Mouse (Mus musculus): ENCODE measurements around the gene Atp6v0c. TPM values are rescaled to one million over a fixed set of nuclear protein-coding genes. Genes with fewer than 3 reads are reported as not detected.

The Atp6v0c gene
- polyA plus RNA-seq, 1 experiment from 2014 or later, result 620 TPM

DNA sequence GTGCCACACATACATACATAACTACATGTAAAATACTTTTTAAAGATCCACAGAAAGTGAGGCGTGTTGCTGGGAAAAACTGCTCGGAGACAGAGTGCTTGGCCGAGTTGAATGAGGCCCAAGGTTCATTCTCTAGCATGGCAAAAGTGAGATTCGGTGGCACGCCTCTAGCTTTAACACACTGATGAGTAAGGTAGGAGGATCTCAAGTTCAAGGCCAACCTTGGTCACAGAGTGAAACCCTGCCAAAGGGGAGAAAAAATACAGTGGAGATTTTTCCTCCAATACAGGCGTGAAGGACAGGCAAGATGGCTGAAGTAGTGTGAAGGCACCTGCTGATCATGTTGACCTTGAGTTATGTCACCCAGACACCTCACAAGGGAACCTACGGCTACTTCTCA is 20.1 kb downstream of the Atp6v0c start:
- Histone ChIP-seq H3K4me1 (ENCODE audit: insufficient read depth, low read depth, low read length) (peaks cover 6% of the 10 kb centered on the region; the same call in 1 of the 2 replicates), H3K9ac (replicated peaks; ENCODE audit: low read depth) (no peak overlapping the region), H3K4me3 (ENCODE audit: low read depth, low read length) (no peak overlapping the region), H3K27ac (ENCODE audit: low read length) (no peak overlapping the region), H3K9me3 (ENCODE audit: low read length) (no peaks in the 10 kb centered on the region), H3K27me3 (replicated peaks; ENCODE audit: insufficient read depth, low read length) (no peaks in the 10 kb centered on the region), H3K36me3 (ENCODE audit: insufficient read depth, low read length) (no peaks in the 10 kb centered on the region), H3K4me2 (replicated peaks; ENCODE audit: low read depth, low read length) (no peak overlapping the region)
- 81% methylated on average over 7 of the region's 7 CpGs for WGBS
- DNase-seq (ENCODE audit: low spot score) (no peak), ATAC-seq (no peak)
- no peak for TF ChIP-seq CTCF (IDR thresholded peaks at IDR 0.05)
- no peak for TF ChIP-seq EP300 (IDR thresholded peaks at IDR 0.05)

DNA sequence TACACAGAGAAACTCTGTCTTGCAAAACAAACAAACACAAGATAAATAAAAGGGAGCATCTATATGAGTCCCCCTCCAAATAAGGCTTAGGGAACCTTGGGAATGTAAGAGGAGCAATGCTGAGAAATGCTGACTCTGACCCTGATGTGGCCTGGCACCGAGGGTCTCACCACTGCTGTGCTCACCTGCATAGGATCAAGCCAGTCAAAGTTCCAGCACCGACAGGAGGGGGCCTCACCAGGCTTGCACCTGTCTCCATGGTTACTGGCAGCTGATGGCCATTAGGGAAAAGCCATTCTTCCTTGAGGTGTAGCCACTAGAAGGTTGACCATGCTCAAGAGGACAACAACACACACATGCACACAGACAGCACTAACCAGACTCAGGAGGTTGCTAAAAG is 26.6 kb downstream of the Atp6v0c start:
- WGBS, result 35% methylated on average over 2 of the region's 2 CpGs

GRCm38 (mm10) chr17:24141425-24141920 is 28.0 kb downstream of the Atp6v0c start:
- no peaks in the 10 kb centered on the region for H3K27me3 ChIP-seq (replicated peaks; ENCODE audit: insufficient read depth, low read length)
- ATAC-seq (peak; percentile 98), DNase-seq (ENCODE audit: low spot score) (peak; percentile 99)
- H3K4me1 ChIP-seq (ENCODE audit: insufficient read depth, low read depth, low read length), result peaks cover 7% of the 10 kb centered on the region
- no peak for TF ChIP-seq CTCF (IDR thresholded peaks at IDR 0.05)
- TF ChIP-seq EP300 (IDR thresholded peaks at IDR 0.05), result no peak
- H3K27ac ChIP-seq (ENCODE audit: low read length), result peak overlapping the region; percentile 91
- no peaks in the 10 kb centered on the region for H3K36me3 ChIP-seq (ENCODE audit: insufficient read depth, low read length)
- peak overlapping the region; percentile 95 for H3K4me3 ChIP-seq (ENCODE audit: low read depth, low read length)
- peak overlapping the region; percentile 86 for H3K9ac ChIP-seq (replicated peaks; ENCODE audit: low read depth)
- no peaks in the 10 kb centered on the region for H3K9me3 ChIP-seq (ENCODE audit: low read length)
- peak overlapping the region; percentile 80 for H3K4me2 ChIP-seq (replicated peaks; ENCODE audit: low read depth, low read length)
- 2% methylated on average over 46 of the region's 57 CpGs for WGBS

More for the DNA sequence above, 26.6 kb downstream of the Atp6v0c start:
- Histone ChIP-seq H3K9me3 (ENCODE audit: low read length) (no peaks in the 10 kb centered on the region), H3K4me1 (ENCODE audit: insufficient read depth, low read depth, low read length) (peaks cover 7% of the 10 kb centered on the region), H3K9ac (replicated peaks; ENCODE audit: low read depth) (no peak overlapping the region), H3K36me3 (ENCODE audit: insufficient read depth, low read length) (no peaks in the 10 kb centered on the region), H3K4me3 (ENCODE audit: low read depth, low read length) (no peak overlapping the region), H3K27me3 (replicated peaks; ENCODE audit: insufficient read depth, low read length) (no peaks in the 10 kb centered on the region), H3K4me2 (replicated peaks; ENCODE audit: low read depth, low read length) (no peak overlapping the region), H3K27ac (ENCODE audit: low read length) (no peak overlapping the region)
- DNase-seq (ENCODE audit: low spot score) (no peak), ATAC-seq (no peak)
- no peak for TF ChIP-seq EP300 (IDR thresholded peaks at IDR 0.05)
- no peak for TF ChIP-seq CTCF (IDR thresholded peaks at IDR 0.05)

DNA sequence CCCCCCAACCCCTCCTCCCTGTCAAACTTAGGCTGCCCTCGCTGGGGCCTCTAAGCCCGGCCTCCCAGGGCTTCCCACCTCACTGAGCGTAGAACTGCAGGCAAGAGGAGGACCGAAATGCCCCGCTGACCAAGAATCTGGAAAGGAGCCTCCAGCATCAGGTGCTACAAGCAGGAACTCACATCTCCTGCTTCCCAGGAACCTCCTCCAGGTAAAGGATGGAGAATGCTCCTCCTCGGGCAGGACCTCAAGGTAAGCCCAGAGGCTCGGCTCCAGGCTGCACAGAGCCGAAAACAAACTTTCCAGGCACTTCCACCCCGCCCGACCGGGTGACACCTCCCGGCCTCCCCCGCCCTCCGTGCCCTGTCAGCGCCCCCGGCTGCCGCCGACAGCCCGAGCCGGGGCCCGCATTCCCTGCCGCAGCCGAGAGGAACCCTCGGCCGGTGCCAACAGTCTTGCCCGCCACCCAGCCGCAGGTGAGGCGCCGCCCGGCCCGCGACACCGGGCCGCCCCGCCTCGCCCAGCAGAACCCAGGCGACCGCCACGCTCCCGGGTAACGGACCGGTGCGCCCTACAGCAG is 28.6 kb downstream of the Atp6v0c start:
- H3K9me3 ChIP-seq (ENCODE audit: low read length), result no peaks in the 10 kb centered on the region
- WGBS, result 1% methylated on average over 39 of the region's 43 CpGs
- peak; percentile 59 for DNase-seq (ENCODE audit: low spot score)
- H3K27ac ChIP-seq (ENCODE audit: low read length), result peak overlapping the region; percentile 91
- peaks cover 7% of the 10 kb centered on the region for H3K4me1 ChIP-seq (ENCODE audit: insufficient read depth, low read depth, low read length)
- H3K4me3 ChIP-seq (ENCODE audit: low read depth, low read length), result peak overlapping the region; percentile 95
- H3K4me2 ChIP-seq (replicated peaks; ENCODE audit: low read depth, low read length), result peak overlapping the region; percentile 80
- no peaks in the 10 kb centered on the region for H3K27me3 ChIP-seq (replicated peaks; ENCODE audit: insufficient read depth, low read length)
- ATAC-seq, result peak; percentile 60
- peak overlapping the region; percentile 86 for H3K9ac ChIP-seq (replicated peaks; ENCODE audit: low read depth)
- TF ChIP-seq CTCF (IDR thresholded peaks at IDR 0.05) (no peak), EP300 (IDR thresholded peaks at IDR 0.05) (no peak)
- H3K36me3 ChIP-seq (ENCODE audit: insufficient read depth, low read length), result no peaks in the 10 kb centered on the region

DNA sequence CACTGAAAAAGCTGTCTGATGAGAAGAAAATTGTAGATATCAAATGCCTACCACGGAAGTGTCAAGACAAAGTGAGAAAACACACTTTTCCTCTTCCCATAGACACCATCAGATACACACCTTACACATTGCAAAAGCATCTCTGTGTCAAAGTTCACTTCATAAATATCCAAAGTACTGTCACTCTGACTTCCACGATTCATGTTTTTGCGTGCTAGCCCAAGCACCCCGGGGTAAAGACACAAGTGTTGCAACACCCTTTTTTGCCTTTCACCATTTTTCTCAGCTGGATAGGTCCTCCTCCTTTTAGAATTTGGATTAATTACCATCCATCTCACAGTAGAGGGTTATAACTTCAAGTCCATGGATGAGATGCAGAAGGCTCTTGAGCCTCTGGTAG is 29.5 kb downstream of the Atp6v0c start:
- H3K4me2 ChIP-seq (replicated peaks; ENCODE audit: low read depth, low read length), result peak overlapping the region; percentile 80
- H3K9ac ChIP-seq (replicated peaks; ENCODE audit: low read depth), result 0 out of 2 replicates have a peak overlapping the region, but pooled peaks have one; percentile 86
- no peak for ATAC-seq
- no peak for DNase-seq (ENCODE audit: low spot score)
- no peaks in the 10 kb centered on the region for H3K9me3 ChIP-seq (ENCODE audit: low read length)
- no peak for TF ChIP-seq CTCF (IDR thresholded peaks at IDR 0.05)
- TF ChIP-seq EP300 (IDR thresholded peaks at IDR 0.05), result no peak
- H3K4me1 ChIP-seq (ENCODE audit: insufficient read depth, low read depth, low read length), result peaks cover 7% of the 10 kb centered on the region
- H3K36me3 ChIP-seq (ENCODE audit: insufficient read depth, low read length), result no peaks in the 10 kb centered on the region
- H3K27me3 ChIP-seq (replicated peaks; ENCODE audit: insufficient read depth, low read length), result no peaks in the 10 kb centered on the region
- no peak overlapping the region for H3K4me3 ChIP-seq (ENCODE audit: low read depth, low read length)
- no peak overlapping the region for H3K27ac ChIP-seq (ENCODE audit: low read length)
- 74% methylated on average over 4 of the region's 4 CpGs for WGBS

DNA sequence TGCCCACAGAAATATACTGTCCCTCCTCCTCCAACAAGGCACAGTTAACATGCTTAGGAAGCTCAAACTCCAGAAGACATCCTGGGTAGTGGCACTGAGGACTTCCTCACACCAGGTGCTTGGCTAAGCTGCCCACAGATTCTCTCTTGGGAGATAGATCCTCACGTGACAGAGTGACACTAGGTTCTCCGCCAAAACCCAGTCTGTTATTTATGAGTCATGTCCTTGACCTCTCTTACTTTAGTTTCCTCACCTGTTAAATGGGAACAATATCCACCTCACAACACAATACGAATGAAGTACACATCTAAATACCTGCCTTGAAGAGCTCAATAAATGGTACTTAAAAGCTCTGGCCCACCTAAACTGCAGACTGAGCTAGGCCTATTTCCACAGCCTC is 30.2 kb downstream of the Atp6v0c start:
- WGBS, result 79% methylated on average over 3 of the region's 3 CpGs

More for the DNA sequence above, 30.2 kb downstream of the Atp6v0c start:
- Histone ChIP-seq H3K36me3 (ENCODE audit: insufficient read depth, low read length) (no peaks in the 10 kb centered on the region), H3K4me1 (ENCODE audit: insufficient read depth, low read depth, low read length) (peaks cover 9% of the 10 kb centered on the region), H3K9me3 (ENCODE audit: low read length) (no peaks in the 10 kb centered on the region), H3K27ac (ENCODE audit: low read length) (no peak overlapping the region), H3K4me3 (ENCODE audit: low read depth, low read length) (no peak overlapping the region), H3K9ac (replicated peaks; ENCODE audit: low read depth) (no peak overlapping the region), H3K27me3 (replicated peaks; ENCODE audit: insufficient read depth, low read length) (no peaks in the 10 kb centered on the region), H3K4me2 (replicated peaks; ENCODE audit: low read depth, low read length) (no peak overlapping the region)
- no peak for DNase-seq (ENCODE audit: low spot score)
- TF ChIP-seq CTCF (IDR thresholded peaks at IDR 0.05), result no peak
- TF ChIP-seq EP300 (IDR thresholded peaks at IDR 0.05), result no peak
- ATAC-seq, result no peak
